ENCODE assay signal across 13 mouse cellular contexts in genomic region chr17:56371029-56371660, GRCm38 (mm10). TPM values are rescaled to one million over a fixed set of nuclear protein-coding genes. Genes with fewer than 3 reads are reported as not detected.
DNase-seq lines count a peak whose midpoint lies in the region; ATAC-seq and TF ChIP-seq lines count a peak whose summit lies in the region.
"Had no signal": no experiment of that assay in that cellular context is flagged by ENCODE, and none has a peak within 500 bp of the region (broad histone marks: within the 10 kb centered on the region; RNA-seq: fewer than 3 reads in every experiment).

No protein-coding gene starts in this region.

- H3K27ac ChIP-seq in limb, embryonic 10.5 days, result 0 out of 2 replicates have a peak overlapping the region, but pooled peaks have one; percentile 0
- no peak overlapping the region for H3K27ac ChIP-seq in heart, embryonic 12.5 days (ENCODE audit: poor library complexity, severe bottlenecking)
- no peak overlapping the region for H3K27ac ChIP-seq in thymus, adult 2 months (ENCODE audit: control insufficient read depth, insufficient read depth, low read length)
- H3K27ac ChIP-seq: heart, embryonic 10.5 days; limb, embryonic 12.5 days had no signal

- 60% methylated on average over 15 of the region's 15 CpGs for WGBS in limb, embryonic 10.5 days
- WGBS in heart, embryonic 12.5 days, result 80% methylated on average over 15 of the region's 15 CpGs
- WGBS in thymus, adult 2 months, result 96% methylated on average over 15 of the region's 15 CpGs

- DNase-seq in brain, adult 2 months (ENCODE audit: low read depth, low spot score), result peak; percentile 94
- peak; percentile 47 for DNase-seq in brain, embryonic 14.5 days (ENCODE audit: low read depth)
- DNase-seq in layer of hippocampus, adult 9-11 months, result peak; percentile 89
- DNase-seq in limb, embryonic 10.5 days (ENCODE audit: low spot score), result no peak
- no peak for DNase-seq in testis, postnatal 14 days (ENCODE audit: low spot score)
- no peak for DNase-seq in thymus, adult 2 months
- DNase-seq in ovary, postnatal 14 days (ENCODE audit: low spot score), result no peak
- DNase-seq: lung, postnatal 14 days; thymus, postnatal 25 days had no signal

- no peak overlapping the region for H3K9ac ChIP-seq in heart, embryonic 12.5 days
- H3K9ac ChIP-seq: limb, embryonic 12.5 days had no signal

- no peaks in the 10 kb centered on the region for H3K9me3 ChIP-seq in limb, embryonic 10.5 days (replicated peaks)
- no peaks in the 10 kb centered on the region for H3K9me3 ChIP-seq in heart, embryonic 12.5 days (replicated peaks)
- H3K9me3 ChIP-seq: heart, embryonic 10.5 days; limb, embryonic 12.5 days had no signal

- ATAC-seq in heart, embryonic 12.5 days (ENCODE audit: insufficient number of reproducible peaks, low FRiP score), result no peak
- ATAC-seq: intestine, embryonic 16.5 days had no signal

- H3K4me3 ChIP-seq in limb, embryonic 10.5 days, result no peak overlapping the region
- no peak overlapping the region for H3K4me3 ChIP-seq in heart, embryonic 12.5 days
- H3K4me3 ChIP-seq in thymus, adult 2 months (ENCODE audit: control insufficient read depth, insufficient read depth, low read length), result no peak overlapping the region
- H3K4me3 ChIP-seq: heart, embryonic 10.5 days; limb, embryonic 12.5 days had no signal

- TF ChIP-seq POLR2A in brain, embryonic 14.5 days (IDR thresholded peaks at IDR 0.05; ENCODE audit: borderline replicate concordance, extremely low read depth, insufficient read depth, insufficient read length, poor library complexity, severe bottlenecking), result no peak
- no peak for TF ChIP-seq POLR2A in thymus, adult 2 months (IDR thresholded peaks at IDR 0.05; ENCODE audit: control insufficient read depth, extremely low read depth, insufficient read depth, low read length, poor library complexity)

- peaks cover 9% of the 10 kb centered on the region for H3K4me1 ChIP-seq in limb, embryonic 10.5 days
- H3K4me1 ChIP-seq in heart, embryonic 12.5 days (replicated peaks), result peaks cover 25% of the 10 kb centered on the region
- no peaks in the 10 kb centered on the region for H3K4me1 ChIP-seq in thymus, adult 2 months (replicated peaks; ENCODE audit: control insufficient read depth, insufficient read depth, low read length)
- H3K4me1 ChIP-seq: limb, embryonic 12.5 days had no signal

- no peak for TF ChIP-seq CTCF in brain, embryonic 14.5 days (IDR thresholded peaks at IDR 0.05; ENCODE audit: borderline replicate concordance, extremely low read depth, insufficient read depth, insufficient read length)
- no peak for TF ChIP-seq CTCF in thymus, adult 2 months (IDR thresholded peaks at IDR 0.05; ENCODE audit: borderline replicate concordance, control insufficient read depth, extremely low read depth, insufficient read depth, low read length, poor library complexity)

- H3K36me3 ChIP-seq in limb, embryonic 10.5 days, result peaks cover 92% of the 10 kb centered on the region
- peaks cover 76% of the 10 kb centered on the region for H3K36me3 ChIP-seq in heart, embryonic 12.5 days
- H3K36me3 ChIP-seq in thymus, adult 2 months (ENCODE audit: control insufficient read depth, insufficient read depth, low read length), result no peaks in the 10 kb centered on the region

- H3K4me2 ChIP-seq in heart, embryonic 12.5 days, result no peak overlapping the region
- H3K4me2 ChIP-seq: limb, embryonic 12.5 days had no signal

- H3K27me3 ChIP-seq in limb, embryonic 10.5 days (ENCODE audit: low read depth, poor library complexity, severe bottlenecking), result no peaks in the 10 kb centered on the region
- H3K27me3 ChIP-seq in heart, embryonic 12.5 days (replicated peaks), result no peaks in the 10 kb centered on the region
- H3K27me3 ChIP-seq in thymus, adult 2 months (ENCODE audit: control insufficient read depth, insufficient read depth, low read length), result no peaks in the 10 kb centered on the region
- H3K27me3 ChIP-seq: limb, embryonic 12.5 days had no signal

RNA-seq across cellular contexts. Expression of gene Kdm4b, which starts 45.3 kb away (rescaled TPM):
- 64.6 and 86.5 TPM in 2 replicates for polyA plus RNA-seq in brain, embryonic 14.5 days (2012; rRNA removed)
- 37.7 and 46.8 TPM in 2 replicates for polyA plus RNA-seq in limb, embryonic 10.5 days (2016; fragmentation: Nextera tagmentation; extraction: Ambion mirVana)
- polyA plus RNA-seq in heart, embryonic 12.5 days (2016; fragmentation: Nextera tagmentation; extraction: Ambion mirVana), result 34.3 and 37.1 TPM in 2 replicates
- 94.1 and 117 TPM in 2 replicates for polyA plus RNA-seq in thymus, adult 2 months (2012; rRNA removed)

Comparison
In these comparisons a context has a peak if more than half of its experiments do, and no peak if none do; other contexts are left out.
1. DNase-seq: peak in brain, adult 2 months (single experiment), brain, embryonic 14.5 days (single experiment) and layer of hippocampus, adult 9-11 months (single experiment); none in limb, embryonic 10.5 days (single experiment), testis, postnatal 14 days (single experiment), thymus, adult 2 months (single experiment) and ovary, postnatal 14 days (single experiment).